Mouse (Mus musculus) embryonic facial prominence, embryonic 15.5 days (tissue): ENCODE data around the gene Ypel1. TPM values are rescaled to one million over a fixed set of nuclear protein-coding genes. Genes with fewer than 3 reads are reported as not detected.
A peak's percentile ranks its signal among the peaks of the same experiment; 100 is the strongest.

ENCODE experiments used
- ATAC-seq: fragments of 200-750 bp; cut with Nextera tagmentation; 2 replicates; pipeline ENCODE4 v1.8.0; 2017; ENCODE audit warnings: low read depth, moderate TSS enrichment; ENCODE audit not compliant: insufficient number of reproducible peaks, low FRiP score, low TSS enrichment
- H3K27ac ChIP-seq: fragments of 300-500 bp; sonication (generic); replicated peaks from 2 replicates; pipeline ENCODE4 v1.5.1; 2015; ENCODE audit warnings: mild to moderate bottlenecking, inconsistent platforms
- H3K27me3 ChIP-seq: fragments of 300-500 bp; sonication (generic); 2 replicates; pipeline ENCODE4 v1.6.1; 2015; ENCODE audit warnings: inconsistent platforms
- H3K36me3 ChIP-seq: fragments of 300-500 bp; sonication (generic); 2 replicates; pipeline ENCODE4 v1.6.1; 2015; ENCODE audit warnings: mild to moderate bottlenecking, inconsistent platforms
- H3K4me1 ChIP-seq: fragments of 300-500 bp; sonication (generic); 2 replicates; pipeline ENCODE4 v1.6.1; 2015; ENCODE audit warnings: inconsistent platforms
- H3K4me2 ChIP-seq: fragments of 300-500 bp; sonication (generic); replicated peaks from 2 replicates; pipeline ENCODE4 v1.6.1; 2015; ENCODE audit warnings: mild to moderate bottlenecking, inconsistent platforms
- H3K4me3 ChIP-seq: fragments of 300-500 bp; sonication (generic); replicated peaks from 2 replicates; pipeline ENCODE4 v1.5.1; 2015; ENCODE audit warnings: mild to moderate bottlenecking, inconsistent platforms
- H3K9ac ChIP-seq: fragments of 300-500 bp; sonication (generic); 2 replicates; pipeline ENCODE4 v1.6.1; 2015; ENCODE audit warnings: inconsistent platforms
- H3K9me3 ChIP-seq: fragments of 300-500 bp; sonication (generic); replicated peaks from 2 replicates; pipeline ENCODE4 v1.6.1; 2016; ENCODE audit warnings: inconsistent platforms
- WGBS: fragments of 180-500 bp; shearing (Covaris S2); methylation state at CpG from one replicate; pipeline ENCODE4 v1.1.7; 2015; 5-methylcytosine and 5-hydroxymethylcytosine counted together
- polyA plus RNA-seq: library from polyadenylated mRNA; unstranded; fragments of >200 nt; fragmentation: Nextera tagmentation; extraction: Ambion mirVana; gene quantifications from 2 replicates; pipeline ENCODE4 v1.2.1, GENCODE M21; 2015

Ypel1 gene
- polyA plus RNA-seq, result 30.4 and 34.5 TPM in 2 replicates

DNA sequence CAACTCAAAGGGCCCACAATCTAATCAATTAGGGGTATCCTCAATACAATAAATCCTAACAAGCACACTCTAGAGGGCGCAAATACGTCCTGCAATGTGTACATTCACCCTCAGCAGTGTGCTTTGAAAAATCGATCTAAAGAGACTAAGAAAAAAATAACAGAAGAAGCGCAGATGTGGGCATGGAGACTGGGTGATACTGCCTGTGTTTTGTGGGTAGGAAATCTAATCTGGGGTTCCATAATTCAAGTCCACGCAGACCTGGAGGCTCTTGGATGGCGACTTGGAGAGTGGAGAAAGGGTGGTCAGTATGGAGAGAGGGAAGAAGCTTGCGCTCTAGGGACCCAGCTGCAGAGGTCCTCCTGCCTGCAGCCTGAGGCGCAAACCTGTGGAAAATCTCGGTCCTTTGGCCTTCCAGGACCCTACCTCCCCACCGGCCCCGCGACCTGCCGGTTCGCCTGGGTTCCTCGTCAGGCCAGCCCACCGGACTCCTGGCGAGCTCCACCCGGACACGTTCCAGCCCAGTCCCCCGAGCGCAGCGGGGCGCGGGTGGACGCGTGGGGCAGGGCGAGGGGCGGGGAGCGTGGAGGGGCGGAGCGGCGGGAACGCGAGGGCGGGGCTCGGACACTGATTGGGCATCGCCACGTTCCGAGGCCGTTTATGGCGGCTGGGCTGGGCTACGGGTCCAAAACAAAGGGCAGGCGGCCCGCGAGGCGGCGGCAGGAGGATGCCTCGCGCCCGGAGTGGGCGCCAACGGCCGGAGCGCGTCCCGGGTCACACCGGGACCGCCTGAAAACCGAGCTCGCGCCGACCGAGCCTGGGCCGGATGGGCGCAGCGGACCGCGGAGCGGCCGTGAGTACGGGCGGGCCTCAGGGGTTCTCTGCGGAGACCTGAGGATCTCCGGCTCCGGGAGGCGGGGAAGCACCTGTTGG lies at the start of gene Ypel1:
TSS of gene Ypel1 (plus strand) at position 186 of the 933 bp plus-strand sequence.
- H3K4me1 ChIP-seq, result peaks cover 7% of the 10 kb centered on the region; the same call in 1 of the 2 replicates
- H3K9me3 ChIP-seq, result no peaks in the 10 kb centered on the region
- under 1% methylated on average over 74 of the region's 76 CpGs for WGBS
- no peaks in the 10 kb centered on the region for H3K27me3 ChIP-seq
- H3K36me3 ChIP-seq, result peaks cover 7% of the 10 kb centered on the region; the same call in 1 of the 2 replicates
- ATAC-seq, result peak; percentile 96
- peak within 1 kb of the TSS; percentile 91 for H3K27ac ChIP-seq
- peak within 1 kb of the TSS; percentile 72 for H3K9ac ChIP-seq
- peak within 1 kb of the TSS; percentile 73 for H3K4me2 ChIP-seq
- H3K4me3 ChIP-seq, result peak within 1 kb of the TSS; percentile 80

DNA sequence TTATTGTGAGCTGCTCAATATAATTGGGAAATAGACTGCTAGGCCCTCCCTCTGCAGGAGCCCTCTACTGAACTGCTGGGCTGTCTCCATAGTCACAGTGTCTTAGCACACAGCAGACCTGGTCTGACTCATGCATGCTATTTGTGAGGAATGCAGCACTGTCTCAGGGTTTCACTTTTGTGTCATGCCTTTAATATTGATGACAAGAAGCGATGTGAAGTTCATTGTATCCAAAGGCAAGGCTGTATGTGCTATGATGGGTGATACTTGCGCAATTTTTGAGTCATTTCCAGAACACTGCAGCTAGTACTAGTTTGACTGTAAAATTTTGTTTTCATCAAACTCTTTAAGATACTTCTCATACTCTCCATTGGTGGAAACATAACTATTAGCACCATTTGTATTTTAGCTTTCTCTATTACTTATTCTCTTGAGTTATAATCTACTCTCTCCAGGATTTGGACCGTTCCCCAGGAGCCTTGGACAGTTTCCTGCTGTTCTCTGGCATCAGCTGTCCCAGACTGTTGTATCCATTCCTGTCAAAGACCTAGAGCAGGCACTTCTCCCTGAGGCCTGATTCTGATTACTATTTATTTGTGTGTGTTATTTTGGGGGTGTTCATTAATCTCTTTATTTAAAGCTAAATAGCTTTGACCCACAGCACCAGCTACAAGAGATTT lies 44.9 kb upstream of the Ypel1 start:
- H3K27ac ChIP-seq, result no peak overlapping the region
- no peak overlapping the region for H3K4me3 ChIP-seq
- H3K27me3 ChIP-seq, result no peaks in the 10 kb centered on the region
- ATAC-seq, result no peak
- H3K36me3 ChIP-seq, result peaks cover 54% of the 10 kb centered on the region
- H3K9ac ChIP-seq, result no peak overlapping the region
- no peak overlapping the region for H3K4me2 ChIP-seq
- WGBS, result 87% methylated on average over 3 of the region's 3 CpGs
- H3K9me3 ChIP-seq, result no peaks in the 10 kb centered on the region
- no peaks in the 10 kb centered on the region for H3K4me1 ChIP-seq

DNA sequence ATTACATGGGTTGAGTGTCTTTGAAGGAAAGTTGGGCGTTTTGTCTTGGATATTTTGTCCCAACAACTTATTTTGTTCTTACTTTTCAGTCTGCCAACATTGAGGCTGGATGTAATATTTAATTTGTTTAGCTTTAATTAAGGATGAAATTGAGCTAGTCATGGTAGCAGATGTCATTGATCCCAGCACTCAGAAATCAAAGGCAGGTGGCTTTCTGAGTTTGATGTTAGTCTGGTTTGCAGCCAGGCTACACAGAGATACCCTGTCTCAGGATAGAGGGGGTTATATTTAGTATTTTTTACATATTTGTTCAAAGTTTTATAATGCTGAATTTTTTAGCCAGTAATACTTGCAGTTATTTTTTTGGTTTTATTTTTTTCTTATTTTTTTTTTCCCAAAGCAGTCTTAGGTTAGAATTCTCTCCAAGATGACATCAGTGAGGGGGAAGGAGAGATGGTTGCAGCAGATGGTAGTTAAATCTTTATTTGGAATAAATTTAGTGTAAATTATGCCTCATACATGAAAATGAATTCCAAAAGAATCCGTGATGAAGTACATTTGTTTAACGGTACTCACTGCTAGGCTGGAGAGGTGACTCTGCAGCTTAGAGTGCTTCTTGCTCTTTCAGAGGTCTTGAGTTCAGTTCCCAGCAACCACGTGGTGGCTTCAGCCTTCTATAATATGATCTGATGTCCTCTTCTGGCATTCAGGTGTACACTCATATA lies 39.4 kb upstream of the Ypel1 start:
- 58% methylated on average over 4 of the region's 4 CpGs for WGBS
- no peak overlapping the region for H3K9ac ChIP-seq
- no peaks in the 10 kb centered on the region for H3K9me3 ChIP-seq
- no peak for ATAC-seq
- no peaks in the 10 kb centered on the region for H3K4me1 ChIP-seq
- H3K27ac ChIP-seq, result no peak overlapping the region
- no peaks in the 10 kb centered on the region for H3K27me3 ChIP-seq
- peaks cover 45% of the 10 kb centered on the region for H3K36me3 ChIP-seq
- H3K4me2 ChIP-seq, result no peak overlapping the region
- no peak overlapping the region for H3K4me3 ChIP-seq

DNA sequence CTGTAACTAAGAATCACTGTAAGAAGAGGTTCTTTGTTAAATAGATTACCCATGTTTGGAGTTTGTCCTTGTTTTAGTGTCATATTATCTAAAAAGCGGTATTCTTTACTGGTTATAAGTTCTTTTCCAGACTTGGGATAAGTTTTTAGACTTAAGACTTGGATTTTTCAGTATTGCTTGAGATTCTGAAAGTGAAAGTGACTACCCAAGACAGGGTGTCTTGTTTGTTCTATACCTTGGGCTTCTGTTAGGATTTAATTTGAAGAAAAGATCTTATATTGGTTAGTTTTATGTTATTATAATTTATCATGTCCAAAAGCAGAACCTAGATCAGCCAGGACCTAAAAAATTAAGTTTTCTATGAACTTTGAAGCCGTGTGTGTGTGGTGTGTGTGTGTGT lies 35.7 kb upstream of the Ypel1 start:
- WGBS, result 97% methylated on average over 2 of the region's 2 CpGs
- ATAC-seq, result no peak
- peaks cover 48% of the 10 kb centered on the region for H3K36me3 ChIP-seq

DNA sequence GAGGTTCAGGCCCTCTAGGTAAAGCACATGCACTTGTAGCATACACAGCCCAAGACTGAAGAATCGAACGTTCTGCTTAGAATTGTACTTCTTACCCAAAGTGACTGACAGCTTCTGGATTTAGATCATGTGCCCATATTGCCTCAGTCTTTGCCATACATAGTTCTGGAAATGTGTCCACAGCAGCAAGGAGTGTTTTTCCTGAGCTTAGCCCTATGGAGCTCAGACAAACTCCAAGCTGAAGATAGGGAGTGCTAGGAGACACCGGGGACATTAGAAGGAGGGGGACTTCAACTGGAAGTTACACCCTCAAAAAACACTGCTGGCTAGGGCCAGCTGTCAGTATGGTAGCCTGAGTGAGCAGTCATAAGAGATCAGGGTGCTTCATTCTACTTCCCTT lies 28.8 kb upstream of the Ypel1 start:
- H3K4me1 ChIP-seq, result no peaks in the 10 kb centered on the region
- WGBS, result 95% methylated on average over 3 of the region's 3 CpGs
- peaks cover 78% of the 10 kb centered on the region for H3K36me3 ChIP-seq
- ATAC-seq, result no peak
- no peak overlapping the region for H3K4me3 ChIP-seq
- H3K9ac ChIP-seq, result no peak overlapping the region
- H3K4me2 ChIP-seq, result no peak overlapping the region
- no peaks in the 10 kb centered on the region for H3K9me3 ChIP-seq
- H3K27me3 ChIP-seq, result no peaks in the 10 kb centered on the region
- no peak overlapping the region for H3K27ac ChIP-seq

More for the DNA sequence above, 35.7 kb upstream of the Ypel1 start:
- no peaks in the 10 kb centered on the region for H3K27me3 ChIP-seq
- no peak overlapping the region for H3K4me3 ChIP-seq
- no peak overlapping the region for H3K9ac ChIP-seq
- H3K4me2 ChIP-seq, result no peak overlapping the region
- no peak overlapping the region for H3K27ac ChIP-seq
- no peaks in the 10 kb centered on the region for H3K9me3 ChIP-seq
- no peaks in the 10 kb centered on the region for H3K4me1 ChIP-seq

DNA sequence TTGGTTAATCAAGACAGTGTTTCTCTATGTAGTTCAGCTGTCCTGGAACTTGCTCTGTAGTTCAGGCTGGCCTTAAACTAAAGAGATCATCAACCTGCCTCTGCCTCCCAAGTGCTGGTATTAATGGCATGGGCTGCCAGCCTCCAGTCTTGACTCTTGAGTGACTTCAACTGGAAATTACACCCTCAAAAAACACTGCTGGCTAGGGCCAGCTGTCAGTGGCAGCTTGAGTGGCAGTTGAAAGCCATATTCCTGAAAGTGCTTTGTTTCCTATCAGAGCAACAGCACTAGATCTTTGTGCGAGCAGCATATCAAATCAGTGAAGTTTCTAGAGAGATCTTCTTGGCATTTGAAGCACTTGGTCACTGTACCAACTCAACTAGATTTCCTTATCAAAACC lies 28.1 kb upstream of the Ypel1 start:
- H3K4me3 ChIP-seq, result no peak overlapping the region
- H3K36me3 ChIP-seq, result peaks cover 78% of the 10 kb centered on the region
- WGBS, result 89% methylated on average over 1 of the region's 1 CpGs

DNA sequence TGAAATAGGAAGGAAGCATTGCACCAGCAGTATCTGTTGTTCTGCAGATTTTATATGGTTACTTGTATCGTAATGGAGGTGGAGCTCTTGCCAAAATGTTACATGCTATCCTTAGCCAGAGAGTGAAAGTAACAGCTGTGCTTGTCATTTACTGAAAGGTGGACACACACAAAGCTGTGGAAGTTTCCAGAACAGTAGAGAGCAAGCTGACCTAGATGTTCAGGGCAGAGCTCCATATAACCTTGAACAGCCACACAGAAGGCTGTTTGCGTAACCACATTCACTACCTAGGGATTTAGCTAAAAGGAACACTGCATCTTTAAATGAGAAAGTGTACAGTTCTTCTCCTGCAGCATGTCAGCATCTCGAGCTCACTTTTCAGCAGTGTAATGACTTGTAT lies 25.2 kb upstream of the Ypel1 start:
- peaks cover 73% of the 10 kb centered on the region for H3K36me3 ChIP-seq
- no peaks in the 10 kb centered on the region for H3K4me1 ChIP-seq
- WGBS, result 84% methylated on average over 3 of the region's 3 CpGs
- H3K27ac ChIP-seq, result no peak overlapping the region
- no peak overlapping the region for H3K4me3 ChIP-seq
- no peaks in the 10 kb centered on the region for H3K27me3 ChIP-seq
- no peak overlapping the region for H3K4me2 ChIP-seq
- H3K9ac ChIP-seq, result no peak overlapping the region
- no peak for ATAC-seq
- no peaks in the 10 kb centered on the region for H3K9me3 ChIP-seq

More for the DNA sequence above, 28.1 kb upstream of the Ypel1 start:
- Histone ChIP-seq H3K27me3 (no peaks in the 10 kb centered on the region), H3K9ac (no peak overlapping the region), H3K9me3 (no peaks in the 10 kb centered on the region), H3K4me2 (no peak overlapping the region), H3K27ac (no peak overlapping the region), H3K4me1 (no peaks in the 10 kb centered on the region)
- ATAC-seq, result no peak

DNA sequence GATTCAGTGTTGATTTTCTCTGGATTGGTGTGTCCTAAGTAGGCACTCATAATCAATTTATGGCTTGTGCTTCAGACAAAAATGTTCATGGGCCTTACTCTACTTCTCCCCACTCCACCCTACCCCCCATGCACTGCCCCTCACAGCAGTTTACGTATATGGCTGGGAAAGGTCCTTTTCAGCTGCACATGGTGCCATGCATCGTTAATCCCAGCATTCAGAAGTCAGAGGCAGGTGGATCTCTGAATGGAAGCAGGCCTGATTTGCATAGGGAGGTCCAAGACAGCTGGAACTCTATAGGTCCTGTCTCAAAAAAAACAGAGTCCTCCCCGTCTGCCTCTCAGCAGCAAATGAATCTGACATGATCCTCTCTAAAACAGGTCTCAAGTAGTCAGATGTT lies 24.2 kb upstream of the Ypel1 start:
- Histone ChIP-seq H3K27me3 (no peaks in the 10 kb centered on the region), H3K27ac (no peak overlapping the region), H3K4me3 (no peak overlapping the region), H3K9ac (no peak overlapping the region), H3K4me2 (no peak overlapping the region), H3K9me3 (no peaks in the 10 kb centered on the region), H3K36me3 (peaks cover 72% of the 10 kb centered on the region), H3K4me1 (no peaks in the 10 kb centered on the region)
- 74% methylated on average over 3 of the region's 3 CpGs for WGBS
- no peak; the same call in 1 of the 2 replicates for ATAC-seq

DNA sequence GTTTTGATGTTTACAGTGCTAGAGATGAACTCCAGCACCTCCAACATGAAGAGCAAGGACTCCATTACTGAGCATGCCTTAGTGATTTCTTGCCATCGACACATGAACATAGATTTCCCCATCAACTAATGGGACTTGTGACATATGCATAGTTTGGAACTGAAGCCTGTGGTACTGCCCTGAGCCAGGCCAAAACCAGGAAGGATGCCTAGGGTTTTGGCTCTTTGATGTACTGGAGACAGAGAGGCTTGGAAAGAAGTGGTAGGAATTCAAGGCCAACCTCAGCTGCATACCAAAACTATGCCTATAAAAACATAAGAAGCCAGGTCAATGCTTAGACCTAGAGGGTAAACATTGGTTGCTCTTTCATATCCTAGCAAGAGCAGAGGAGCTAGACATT lies 19.6 kb upstream of the Ypel1 start:
- Histone ChIP-seq H3K4me1 (no peaks in the 10 kb centered on the region), H3K9me3 (no peaks in the 10 kb centered on the region), H3K4me2 (no peak overlapping the region), H3K36me3 (peaks cover 35% of the 10 kb centered on the region), H3K27ac (no peak overlapping the region), H3K9ac (no peak overlapping the region), H3K27me3 (no peaks in the 10 kb centered on the region), H3K4me3 (no peak overlapping the region)
- ATAC-seq, result no peak
- 93% methylated on average over 1 of the region's 1 CpGs for WGBS

DNA sequence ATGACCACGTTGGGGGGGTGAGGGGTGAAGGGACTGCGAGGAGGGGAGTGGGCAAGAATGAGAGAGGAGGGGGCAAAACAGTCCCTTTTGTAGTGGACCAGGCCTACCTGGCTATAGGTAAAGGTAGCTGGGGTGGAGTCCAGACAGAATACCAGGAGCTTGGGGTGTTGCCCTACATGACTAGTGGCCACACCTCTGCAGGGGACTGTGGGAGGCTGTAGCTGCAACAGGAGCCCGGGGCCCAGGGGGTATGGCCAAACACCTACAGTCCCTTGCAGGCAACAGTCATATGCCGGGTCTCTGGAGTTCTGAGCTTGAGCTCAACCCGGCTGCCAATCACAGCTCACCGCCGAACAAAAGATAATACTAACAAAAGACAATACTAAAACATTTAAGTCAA lies 17.4 kb upstream of the Ypel1 start:
- H3K4me3 ChIP-seq, result no peak overlapping the region
- H3K9me3 ChIP-seq, result no peaks in the 10 kb centered on the region
- no peaks in the 10 kb centered on the region for H3K4me1 ChIP-seq
- H3K36me3 ChIP-seq, result peaks cover 20% of the 10 kb centered on the region; the same call in 1 of the 2 replicates
- H3K27me3 ChIP-seq, result no peaks in the 10 kb centered on the region
- 75% methylated on average over 7 of the region's 7 CpGs for WGBS
- no peak overlapping the region for H3K27ac ChIP-seq
- H3K9ac ChIP-seq, result no peak overlapping the region
- no peak overlapping the region for H3K4me2 ChIP-seq
- no peak for ATAC-seq

DNA sequence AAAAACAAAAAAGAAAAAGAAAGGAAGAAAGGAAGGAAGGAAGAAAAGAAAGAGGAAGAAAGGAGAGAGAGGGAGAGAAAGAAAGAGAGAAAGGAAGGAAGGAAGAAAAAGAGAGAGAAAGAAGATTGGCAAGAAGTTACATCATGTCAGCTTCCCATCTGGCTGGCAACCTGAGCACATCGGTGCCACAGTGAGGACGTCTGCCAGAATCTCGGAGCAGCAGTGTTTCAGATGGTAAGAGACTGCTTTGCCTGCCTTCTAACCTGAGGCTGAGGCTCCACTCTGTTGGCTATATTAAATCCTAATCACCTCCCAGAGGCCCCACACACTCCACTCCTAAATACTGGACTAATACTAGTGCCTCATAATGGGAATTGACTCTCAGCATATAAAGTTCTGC lies 15.6 kb upstream of the Ypel1 start:
- Histone ChIP-seq H3K36me3 (peaks cover 9% of the 10 kb centered on the region; the same call in 1 of the 2 replicates), H3K4me1 (no peaks in the 10 kb centered on the region), H3K27ac (no peak overlapping the region), H3K9ac (no peak overlapping the region), H3K4me2 (no peak overlapping the region), H3K27me3 (no peaks in the 10 kb centered on the region), H3K9me3 (no peaks in the 10 kb centered on the region), H3K4me3 (no peak overlapping the region)
- no peak for ATAC-seq
- 76% methylated on average over 3 of the region's 3 CpGs for WGBS
